Mouse (Mus musculus): ENCODE measurements around the gene Kif16b. TPM values are rescaled to one million over a fixed set of nuclear protein-coding genes. Genes with fewer than 3 reads are reported as not detected.

Gene Kif16b
- polyA plus RNA-seq, 1 experiment from 2014 or later: 8.0 TPM

- no peak for ATAC-seq (ENCODE audit: low FRiP score, low TSS enrichment)
- peak; percentile 26 for DNase-seq (ENCODE audit: low spot score)
Observed at GRCm38 (mm10) chr2:142813033-142813432, 88.3 kb downstream of the Kif16b start.

DNA sequence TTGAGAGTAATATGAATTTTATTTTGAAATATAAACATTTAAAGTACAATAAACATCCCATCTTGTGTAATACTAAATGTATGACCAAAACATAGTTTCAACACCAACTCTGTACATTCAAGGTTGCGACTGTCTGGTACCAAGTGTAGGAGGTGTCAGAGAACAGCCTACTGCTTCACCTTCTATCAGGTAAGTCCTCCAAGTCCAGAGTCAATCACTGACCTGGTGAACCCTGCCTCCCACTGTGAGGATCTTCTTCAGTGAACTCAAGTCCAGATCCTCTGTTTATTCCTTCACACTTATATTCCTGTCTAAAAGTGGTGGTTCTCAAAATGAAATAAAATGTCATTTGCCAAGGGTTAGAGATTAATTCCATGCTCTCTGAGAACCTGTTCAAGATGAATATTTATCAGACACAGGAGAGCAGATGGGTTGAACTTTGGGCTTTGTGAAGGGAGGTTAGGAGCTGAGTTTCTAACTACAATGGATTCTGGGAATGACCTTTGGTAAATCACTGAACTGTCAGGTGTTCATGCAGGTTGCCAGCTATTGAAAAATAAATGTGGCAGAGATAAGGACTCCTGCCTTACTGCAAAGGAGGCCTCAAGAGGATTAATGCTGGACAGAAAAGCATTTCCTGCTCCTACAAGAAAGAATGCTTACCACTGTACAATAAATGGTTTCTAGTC, 97.4 kb downstream of the Kif16b start:
- H3K9ac ChIP-seq (ENCODE audit: low read length): no peak overlapping the region
- H3K4me2 ChIP-seq (replicated peaks; ENCODE audit: low read depth): no peak overlapping the region
- H3K27me3 ChIP-seq (ENCODE audit: control insufficient read depth, insufficient read depth, low read length): no peaks in the 10 kb centered on the region
- 89% methylated on average over 1 of the region's 1 CpGs for WGBS
- no peak for TF ChIP-seq EP300 (optimal IDR thresholded peaks at IDR 0.05)
- DNase-seq (ENCODE audit: low spot score) (no peak), ATAC-seq (ENCODE audit: low FRiP score, low TSS enrichment) (no peak)
- H3K9me3 ChIP-seq (ENCODE audit: control insufficient read depth, low read length): no peaks in the 10 kb centered on the region
- no peak overlapping the region for H3K4me3 ChIP-seq (ENCODE audit: low read depth, low read length)
- H3K36me3 ChIP-seq (ENCODE audit: control insufficient read depth, insufficient read depth, low read length): no peaks in the 10 kb centered on the region
- H3K4me1 ChIP-seq (replicated peaks; ENCODE audit: control insufficient read depth, insufficient read depth): no peaks in the 10 kb centered on the region
- H3K27ac ChIP-seq (replicated peaks): no peak overlapping the region

More at GRCm38 (mm10) chr2:142813033-142813432, 88.3 kb downstream of the Kif16b start:
- WGBS: 25% methylated on average over 2 of the region's 2 CpGs
- Histone ChIP-seq H3K36me3 (ENCODE audit: control insufficient read depth, insufficient read depth, low read length) (no peaks in the 10 kb centered on the region), H3K9ac (ENCODE audit: low read length) (no peak overlapping the region), H3K4me2 (replicated peaks; ENCODE audit: low read depth) (no peak overlapping the region), H3K4me3 (ENCODE audit: low read depth, low read length) (no peak overlapping the region), H3K27ac (replicated peaks) (no peak overlapping the region), H3K9me3 (ENCODE audit: control insufficient read depth, low read length) (no peaks in the 10 kb centered on the region), H3K27me3 (ENCODE audit: control insufficient read depth, insufficient read depth, low read length) (no peaks in the 10 kb centered on the region), H3K4me1 (replicated peaks; ENCODE audit: control insufficient read depth, insufficient read depth) (no peaks in the 10 kb centered on the region)
- TF ChIP-seq CTCF (IDR thresholded peaks at IDR 0.05; ENCODE audit: low read depth) (peak; percentile 91), EP300 (optimal IDR thresholded peaks at IDR 0.05) (no peak)

DNA sequence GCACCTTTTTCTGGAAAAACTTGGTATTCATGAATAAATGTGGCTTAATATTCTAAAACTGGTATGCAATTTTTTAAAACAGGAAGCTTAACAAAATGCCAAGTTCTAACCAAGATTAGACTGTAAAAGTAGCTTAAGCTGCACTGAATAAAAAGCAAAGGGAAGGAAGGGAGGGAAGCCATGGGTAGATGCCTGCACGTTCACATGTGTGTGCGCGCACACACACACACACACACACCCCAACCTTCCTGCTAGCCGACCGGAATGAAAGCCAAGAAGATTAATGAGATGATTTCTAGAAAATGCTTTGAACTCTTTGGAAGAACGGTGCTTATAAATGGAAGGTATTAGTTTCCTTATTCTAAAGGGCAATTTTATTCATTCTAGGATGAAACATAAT, 104.0 kb downstream of the Kif16b start:
- ATAC-seq (ENCODE audit: low FRiP score, low TSS enrichment) (no peak), DNase-seq (ENCODE audit: low spot score) (no peak)
- Histone ChIP-seq H3K27me3 (ENCODE audit: control insufficient read depth, insufficient read depth, low read length) (no peaks in the 10 kb centered on the region), H3K36me3 (ENCODE audit: control insufficient read depth, insufficient read depth, low read length) (no peaks in the 10 kb centered on the region), H3K27ac (replicated peaks) (no peak overlapping the region), H3K4me2 (replicated peaks; ENCODE audit: low read depth) (no peak overlapping the region), H3K4me1 (replicated peaks; ENCODE audit: control insufficient read depth, insufficient read depth) (no peaks in the 10 kb centered on the region), H3K9me3 (ENCODE audit: control insufficient read depth, low read length) (no peaks in the 10 kb centered on the region), H3K4me3 (ENCODE audit: low read depth, low read length) (no peak overlapping the region), H3K9ac (ENCODE audit: low read length) (no peak overlapping the region)
- WGBS: 28% methylated on average over 6 of the region's 6 CpGs
- TF ChIP-seq CTCF (IDR thresholded peaks at IDR 0.05; ENCODE audit: low read depth) (no peak), EP300 (optimal IDR thresholded peaks at IDR 0.05) (no peak)

DNA sequence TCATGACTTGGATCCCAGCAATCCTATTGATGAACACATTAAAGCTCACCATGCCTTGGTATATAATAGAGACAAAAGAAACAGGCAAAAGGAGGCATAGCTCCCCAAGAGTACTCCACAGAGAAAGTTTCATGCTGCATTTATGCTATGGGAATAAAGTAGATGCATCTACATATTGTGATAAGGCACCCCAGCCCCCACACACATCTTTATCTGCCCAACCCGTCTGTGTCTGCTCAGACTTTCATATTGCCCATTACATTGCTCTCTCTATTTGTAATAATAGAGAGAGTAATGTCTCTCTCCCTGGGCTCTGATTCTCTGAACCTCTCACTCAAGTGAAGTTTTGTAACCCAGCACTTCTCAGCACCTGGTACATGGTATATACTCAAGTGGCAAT, 126.0 kb downstream of the Kif16b start:
- no peak overlapping the region for H3K4me2 ChIP-seq (replicated peaks; ENCODE audit: low read depth)
- no peaks in the 10 kb centered on the region for H3K9me3 ChIP-seq (ENCODE audit: control insufficient read depth, low read length)
- no peak overlapping the region for H3K4me3 ChIP-seq (ENCODE audit: low read depth, low read length)
- TF ChIP-seq CTCF (IDR thresholded peaks at IDR 0.05; ENCODE audit: low read depth): no peak
- no peak for TF ChIP-seq EP300 (optimal IDR thresholded peaks at IDR 0.05)
- H3K9ac ChIP-seq (ENCODE audit: low read length): no peak overlapping the region
- 57% methylated on average over 1 of the region's 1 CpGs for WGBS
- no peaks in the 10 kb centered on the region for H3K36me3 ChIP-seq (ENCODE audit: control insufficient read depth, insufficient read depth, low read length)
- ATAC-seq (ENCODE audit: low FRiP score, low TSS enrichment) (no peak), DNase-seq (ENCODE audit: low spot score) (no peak)
- no peaks in the 10 kb centered on the region for H3K4me1 ChIP-seq (replicated peaks; ENCODE audit: control insufficient read depth, insufficient read depth)
- no peak overlapping the region for H3K27ac ChIP-seq (replicated peaks)
- no peaks in the 10 kb centered on the region for H3K27me3 ChIP-seq (ENCODE audit: control insufficient read depth, insufficient read depth, low read length)

GRCm38 (mm10) chr2:142774752-142775151, 126.6 kb downstream of the Kif16b start:
- TF ChIP-seq EP300 (optimal IDR thresholded peaks at IDR 0.05): no peak
- TF ChIP-seq CTCF (IDR thresholded peaks at IDR 0.05; ENCODE audit: low read depth): no peak
- Histone ChIP-seq H3K9me3 (ENCODE audit: control insufficient read depth, low read length) (no peaks in the 10 kb centered on the region), H3K36me3 (ENCODE audit: control insufficient read depth, insufficient read depth, low read length) (no peaks in the 10 kb centered on the region), H3K27ac (replicated peaks) (no peak overlapping the region), H3K4me3 (ENCODE audit: low read depth, low read length) (no peak overlapping the region), H3K4me2 (replicated peaks; ENCODE audit: low read depth) (no peak overlapping the region), H3K9ac (ENCODE audit: low read length) (no peak overlapping the region), H3K4me1 (replicated peaks; ENCODE audit: control insufficient read depth, insufficient read depth) (no peaks in the 10 kb centered on the region), H3K27me3 (ENCODE audit: control insufficient read depth, insufficient read depth, low read length) (no peaks in the 10 kb centered on the region)
- no peak for DNase-seq (ENCODE audit: low spot score)
- ATAC-seq (ENCODE audit: low FRiP score, low TSS enrichment): no peak
- 68% methylated on average over 1 of the region's 1 CpGs for WGBS

- Histone ChIP-seq H3K4me2 (replicated peaks; ENCODE audit: low read depth) (no peak overlapping the region), H3K27ac (replicated peaks) (no peak overlapping the region), H3K9me3 (ENCODE audit: control insufficient read depth, low read length) (no peaks in the 10 kb centered on the region), H3K27me3 (ENCODE audit: control insufficient read depth, insufficient read depth, low read length) (no peaks in the 10 kb centered on the region), H3K9ac (ENCODE audit: low read length) (no peak overlapping the region), H3K4me3 (ENCODE audit: low read depth, low read length) (no peak overlapping the region), H3K36me3 (ENCODE audit: control insufficient read depth, insufficient read depth, low read length) (no peaks in the 10 kb centered on the region), H3K4me1 (replicated peaks; ENCODE audit: control insufficient read depth, insufficient read depth) (no peaks in the 10 kb centered on the region)
- TF ChIP-seq CTCF (IDR thresholded peaks at IDR 0.05; ENCODE audit: low read depth) (no peak), EP300 (optimal IDR thresholded peaks at IDR 0.05) (no peak)
- 80% methylated on average over 11 of the region's 11 CpGs for WGBS
- no peak for DNase-seq (ENCODE audit: low spot score)
- no peak for ATAC-seq (ENCODE audit: low FRiP score, low TSS enrichment)
Observed at GRCm38 (mm10) chr2:142769647-142770121, 131.6 kb downstream of the Kif16b start.
